Mouse (Mus musculus): ENCODE results near the gene Cfap74.

Cfap74 gene

GRCm38 (mm10) chr4:155497963-155498362 is 89.0 kb downstream of the Cfap74 start:
- no peak for DNase-seq (ENCODE audit: low read depth)

DNA sequence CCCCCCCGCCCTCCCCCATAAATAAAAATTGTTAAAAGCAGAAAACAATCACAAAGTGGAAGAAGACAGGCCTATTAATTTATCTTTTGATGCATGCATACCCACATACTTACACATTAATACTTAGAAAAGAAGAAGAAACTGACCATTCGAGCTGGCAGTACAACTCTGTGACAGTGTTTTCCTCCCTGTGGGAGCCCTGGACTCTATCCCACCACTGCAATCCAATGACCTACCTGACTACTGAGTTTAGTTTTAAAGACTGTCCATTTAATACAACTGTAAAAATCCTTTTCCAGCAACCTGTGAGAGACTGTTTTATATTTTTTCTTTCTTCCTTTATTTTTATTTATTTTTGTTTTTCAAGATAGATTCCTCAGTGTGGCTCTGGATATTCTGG is 92.1 kb downstream of the Cfap74 start:
- no peak for DNase-seq (ENCODE audit: low read depth)

DNA sequence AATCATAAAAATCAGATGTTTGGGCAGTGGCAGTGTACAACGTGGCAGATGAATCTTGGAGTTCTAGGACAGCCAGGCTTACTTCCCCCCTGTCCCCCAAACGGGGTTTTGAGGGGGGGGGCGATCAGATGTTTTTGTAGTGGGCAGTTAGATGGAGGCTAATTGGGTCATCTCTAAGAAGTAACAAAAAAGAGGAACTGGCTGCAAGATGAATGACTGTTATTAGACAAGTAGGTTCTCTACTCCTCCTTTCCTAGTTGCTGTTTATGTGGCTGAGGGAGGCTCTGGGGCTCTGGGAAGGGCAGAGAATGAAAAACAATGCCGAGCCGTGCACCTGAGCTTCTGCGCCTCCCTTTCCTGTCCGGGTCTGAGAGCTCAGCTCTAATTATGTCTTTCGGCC is 96.1 kb downstream of the Cfap74 start:
- no peak for DNase-seq (ENCODE audit: low read depth)

- DNase-seq (ENCODE audit: low read depth), result no peak
Observed at GRCm38 (mm10) chr4:155505671-155506295, 96.8 kb downstream of the Cfap74 start.

- no peak for DNase-seq (ENCODE audit: low read depth)
Observed at GRCm38 (mm10) chr4:155508614-155509013, 99.6 kb downstream of the Cfap74 start.

GRCm38 (mm10) chr4:155510981-155511380 is 102.0 kb downstream of the Cfap74 start:
- no peak for DNase-seq (ENCODE audit: low read depth)

DNA sequence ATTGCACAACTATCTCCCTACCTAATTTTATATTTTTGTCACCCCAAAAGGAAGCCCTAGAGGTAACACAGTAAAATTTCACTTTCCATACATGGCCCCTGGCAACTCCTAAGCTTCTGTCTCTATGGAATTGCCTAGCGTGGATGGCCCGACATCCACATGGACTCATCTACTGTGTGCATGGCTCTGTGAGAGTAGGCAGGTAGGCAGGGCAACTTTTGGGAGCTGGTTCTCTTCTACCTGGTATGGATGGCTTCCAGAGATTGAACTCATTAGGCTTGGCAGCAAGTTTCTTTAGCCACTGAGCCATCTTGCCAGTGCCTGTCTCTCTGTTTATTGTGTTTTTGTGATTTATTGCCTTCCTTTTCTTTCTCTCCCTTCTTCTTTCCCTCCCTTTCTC is 105.8 kb downstream of the Cfap74 start:
- DNase-seq (ENCODE audit: low read depth), result no peak

Measured in fibroblast of lung, adult 2 months (primary cell).